Mouse (Mus musculus) myocyte (in vitro differentiated cells): ENCODE results near the gene Olfr211.

ENCODE experiments used
- CEBPB ChIP-seq: IDR thresholded peaks from 2 replicates; pipeline ENCODE4 v1.6.1; 2011; ENCODE audit warnings: mild to moderate bottlenecking, moderate library complexity; ENCODE audit not compliant: poor library complexity, insufficient read depth, severe bottlenecking
- E2F4 ChIP-seq: IDR thresholded peaks from one replicate; pipeline ENCODE4 v1.6.1; 2011; ENCODE audit warnings: mild to moderate bottlenecking, control low read depth, moderate library complexity; ENCODE audit not compliant: insufficient read depth
- MAX ChIP-seq: IDR thresholded peaks from one replicate; pipeline ENCODE4 v1.6.1; 2011; ENCODE audit warnings: low read depth, mild to moderate bottlenecking, control low read depth
- MYOG ChIP-seq, 3 experiments: IDR thresholded peaks; one replicate each; pipeline ENCODE4 v1.6.1; 2011; ENCODE audit warnings: control low read depth in 2 of 3, low read depth in 2 of 3, mild to moderate bottlenecking in 2 of 3; ENCODE audit not compliant: insufficient read length in 2 of 3, control insufficient read depth in 1 of 3, insufficient read depth in 1 of 3
- POLR2A ChIP-seq: IDR thresholded peaks from one replicate; pipeline ENCODE4 v1.6.1; 2011; ENCODE audit warnings: low read depth, mild to moderate bottlenecking, control low read depth, moderate library complexity; ENCODE audit not compliant: insufficient read length
- USF1 ChIP-seq: IDR thresholded peaks from one replicate; pipeline ENCODE4 v1.6.1; 2011; ENCODE audit warnings: low read depth, mild to moderate bottlenecking, control low read depth, moderate library complexity

DNA sequence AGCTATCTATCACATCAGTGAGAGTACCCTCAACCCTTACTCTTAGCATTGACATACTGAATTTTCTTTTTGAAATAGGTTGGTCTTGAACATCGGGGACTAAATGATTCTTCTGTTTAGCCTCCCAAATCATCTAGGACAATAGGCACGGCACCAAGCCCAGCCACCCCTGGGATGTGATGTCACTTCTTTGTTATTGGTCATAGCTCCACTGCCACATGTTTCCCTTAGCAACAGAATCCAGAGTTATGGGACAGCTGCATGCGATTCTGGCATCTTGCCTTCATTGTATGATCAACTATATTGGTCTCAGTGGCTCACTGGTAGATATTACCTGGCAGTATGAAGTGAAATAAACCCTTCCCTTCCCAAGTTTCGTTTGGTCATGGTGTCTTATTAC, 48.4 kb upstream of the Olfr211 start:
- TF ChIP-seq MAX (no peak), POLR2A (no peak), USF1 (no peak), CEBPB (no peak), MYOG (IDR thresholded peaks at IDR 0.05; ENCODE audit: control insufficient read depth in 1 of 3, insufficient read depth in 1 of 3, insufficient read length in 2 of 3, low read depth in 2 of 3) (no peak), E2F4 (no peak)
